Comparison of ENCODE assay signal across 1 mouse cellular context in the genomic region with DNA sequence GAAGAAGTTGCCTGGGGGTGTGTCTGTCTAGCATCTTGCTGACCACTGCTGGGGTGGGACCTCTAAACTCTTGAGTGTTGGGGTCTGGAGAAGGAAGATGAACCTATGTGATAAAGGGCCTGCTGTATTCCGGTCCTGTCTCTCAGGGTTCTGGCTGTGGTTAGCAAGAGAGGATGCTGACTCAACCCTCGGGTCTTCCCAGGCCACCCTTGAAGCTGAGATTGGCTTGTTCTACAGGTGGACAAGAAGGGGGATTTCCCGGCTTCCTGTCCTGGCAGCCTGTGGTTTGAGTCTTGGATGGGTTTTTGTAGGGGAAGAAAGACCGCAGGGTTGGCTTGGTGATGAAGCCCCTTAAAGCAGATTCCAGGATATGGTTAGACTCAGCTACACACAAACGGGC.
TF ChIP-seq lines count a peak whose summit lies in the region.

No protein-coding gene starts in this region.

TF ChIP-seq in CH12.LX, 34 proteins besides CTCF, POLR2A, EP300 and RAD21 (continued from another document):
- TF ChIP-seq UBTF (IDR thresholded peaks at IDR 0.05; ENCODE audit: low read depth, low read length) = no peak
- no peak for TF ChIP-seq ZMIZ1 (IDR thresholded peaks at IDR 0.05; ENCODE audit: low read depth, low read length)
- TF ChIP-seq E2F4 (IDR thresholded peaks at IDR 0.05; ENCODE audit: insufficient replicate concordance, low read depth, low read length) = 0 out of 2 replicates have a peak, but pooled peaks have one; percentile 30
- TF ChIP-seq ZKSCAN1 (IDR thresholded peaks at IDR 0.05; ENCODE audit: borderline replicate concordance, low read depth, low read length) = no peak
- no peak for TF ChIP-seq HCFC1 (IDR thresholded peaks at IDR 0.05; ENCODE audit: low read depth, low read length)
- TF ChIP-seq SMC3 (IDR thresholded peaks at IDR 0.05; ENCODE audit: low read depth, low read length) = no peak; the same call in 1 of the 2 replicates
- no peak for TF ChIP-seq NELFE (IDR thresholded peaks at IDR 0.05; ENCODE audit: low read depth, low read length)
- no peak for TF ChIP-seq CHD1 (IDR thresholded peaks at IDR 0.05; ENCODE audit: low read depth, low read length)
- TF ChIP-seq ETS1 (conservative IDR thresholded peaks at IDR 0.05; ENCODE audit: low read depth, low read length) = peak; percentile 90
- TF ChIP-seq MAX (IDR thresholded peaks at IDR 0.05; ENCODE audit: low read length) = peak; percentile 60; the same call in 1 of the 2 replicates
- peak; percentile 71 for TF ChIP-seq JUN (IDR thresholded peaks at IDR 0.05; ENCODE audit: insufficient read depth, low read depth, low read length)
- TF ChIP-seq MXI1 (IDR thresholded peaks at IDR 0.05; ENCODE audit: low read depth, low read length) = no peak
- TF ChIP-seq MAZ (IDR thresholded peaks at IDR 0.05; ENCODE audit: low read depth, low read length) = peak; percentile 52; the same call in 1 of the 2 replicates
- TF ChIP-seq MEF2A (IDR thresholded peaks at IDR 0.05; ENCODE audit: borderline replicate concordance, low read depth, low read length) = peak; percentile 88
- TF ChIP-seq POLR2AphosphoS2 (IDR thresholded peaks at IDR 0.05; ENCODE audit: low read depth, low read length) = no peak
- TF ChIP-seq MYC (IDR thresholded peaks at IDR 0.05; ENCODE audit: low read depth, low read length) = peak; percentile 68; the same call in 1 of the 2 replicates
- no peak for TF ChIP-seq USF1 (IDR thresholded peaks at IDR 0.05; ENCODE audit: low read depth, low read length)
- peak; percentile 80 for TF ChIP-seq CHD2 (IDR thresholded peaks at IDR 0.05; ENCODE audit: low read length)
- 0 out of 2 replicates have a peak, but pooled peaks have one; percentile 23 for TF ChIP-seq TBP (conservative IDR thresholded peaks at IDR 0.05; ENCODE audit: low read depth, low read length)
- peak; percentile 89 for TF ChIP-seq IRF4 (IDR thresholded peaks at IDR 0.05; ENCODE audit: low read depth, low read length)
- TF ChIP-seq JUND (conservative IDR thresholded peaks at IDR 0.05; ENCODE audit: low read depth, low read length) = peak; percentile 76
- TF ChIP-seq NRF1 (IDR thresholded peaks at IDR 0.05; ENCODE audit: low read depth, low read length) = no peak
- peak; percentile 90 for TF ChIP-seq RCOR1 (conservative IDR thresholded peaks at IDR 0.05; ENCODE audit: low read depth, low read length)
- no peak for TF ChIP-seq GABPA (IDR thresholded peaks at IDR 0.05; ENCODE audit: insufficient replicate concordance, low read depth, low read length)
- peak; percentile 59 for TF ChIP-seq ELF1 (IDR thresholded peaks at IDR 0.05; ENCODE audit: low read depth, low read length)
- TF ChIP-seq KAT2A (IDR thresholded peaks at IDR 0.05; ENCODE audit: insufficient replicate concordance, low read length) = no peak
- TF ChIP-seq BHLHE40 (IDR thresholded peaks at IDR 0.05; ENCODE audit: low read depth, low read length) = peak; percentile 67
- no peak for TF ChIP-seq ZC3H11A (IDR thresholded peaks at IDR 0.05; ENCODE audit: low read depth, low read length)
- no peak for TF ChIP-seq USF2 (conservative IDR thresholded peaks at IDR 0.05; ENCODE audit: low read depth, low read length)
- TF ChIP-seq MAFK (IDR thresholded peaks at IDR 0.05; ENCODE audit: insufficient replicate concordance, low read length) = peak; percentile 85
- TF ChIP-seq PAX5 (IDR thresholded peaks at IDR 0.05; ENCODE audit: low read length) = no peak
- no peak for TF ChIP-seq ZNF384 (IDR thresholded peaks at IDR 0.05; ENCODE audit: low read depth, low read length)
- peak; percentile 93 for TF ChIP-seq TCF12 (IDR thresholded peaks at IDR 0.05; ENCODE audit: low read depth, low read length)
